Mouse (Mus musculus): ENCODE results near the gene Ppt2. TPM values are rescaled to one million over a fixed set of nuclear protein-coding genes. Genes with fewer than 3 reads are reported as not detected.
A peak's percentile ranks its signal among the peaks of the same experiment; 100 is the strongest.

Gene Ppt2
- total RNA-seq, 1 experiment from 2014 or later = 17.4 TPM

GRCm38 (mm10) chr17:34657271-34657670 is 29.0 kb upstream of the Ppt2 start:
- ATAC-seq (replicated peaks; ENCODE audit: low read depth, poor library complexity, severe bottlenecking) = no peak

GRCm38 (mm10) chr17:34656666-34657065 is 28.4 kb upstream of the Ppt2 start:
- ATAC-seq (replicated peaks; ENCODE audit: low read depth, poor library complexity, severe bottlenecking) = no peak

- no peak for ATAC-seq (replicated peaks; ENCODE audit: low read depth, poor library complexity, severe bottlenecking)
These were observed 27.3 kb upstream of the Ppt2 start for GRCm38 (mm10) chr17:34655581-34655991.

- no peak for ATAC-seq (replicated peaks; ENCODE audit: low read depth, poor library complexity, severe bottlenecking)
These were observed 26.9 kb upstream of the Ppt2 start for GRCm38 (mm10) chr17:34655160-34655559.

GRCm38 (mm10) chr17:34654392-34654791 is 26.1 kb upstream of the Ppt2 start:
- no peak for ATAC-seq (replicated peaks; ENCODE audit: low read depth, poor library complexity, severe bottlenecking)

GRCm38 (mm10) chr17:34653746-34654285 is 25.5 kb upstream of the Ppt2 start:
- ATAC-seq (replicated peaks; ENCODE audit: low read depth, poor library complexity, severe bottlenecking) = no peak

GRCm38 (mm10) chr17:34652985-34653384 is 24.7 kb upstream of the Ppt2 start:
- ATAC-seq (replicated peaks; ENCODE audit: low read depth, poor library complexity, severe bottlenecking) = no peak

GRCm38 (mm10) chr17:34652546-34652945 is 24.2 kb upstream of the Ppt2 start:
- no peak for ATAC-seq (replicated peaks; ENCODE audit: low read depth, poor library complexity, severe bottlenecking)

- no peak; the same call in 1 of the 2 replicates for ATAC-seq (replicated peaks; ENCODE audit: low read depth, poor library complexity, severe bottlenecking)
These were observed 23.4 kb upstream of the Ppt2 start for GRCm38 (mm10) chr17:34651507-34652221.

GRCm38 (mm10) chr17:34650781-34651180 is 22.5 kb upstream of the Ppt2 start:
- no peak for ATAC-seq (replicated peaks; ENCODE audit: low read depth, poor library complexity, severe bottlenecking)

- ATAC-seq (replicated peaks; ENCODE audit: low read depth, poor library complexity, severe bottlenecking) = no peak
These were observed 21.0 kb upstream of the Ppt2 start for GRCm38 (mm10) chr17:34649106-34649864.

GRCm38 (mm10) chr17:34648141-34648890 is 20.0 kb upstream of the Ppt2 start:
- no peak for ATAC-seq (replicated peaks; ENCODE audit: low read depth, poor library complexity, severe bottlenecking)

GRCm38 (mm10) chr17:34646906-34647787 is 18.8 kb upstream of the Ppt2 start, which contains the start of gene Atf6b:
Atf6b (plus strand) TSS chr17:34647146.
- ATAC-seq (replicated peaks; ENCODE audit: low read depth, poor library complexity, severe bottlenecking) = peak; percentile 87

- no peak for ATAC-seq (replicated peaks; ENCODE audit: low read depth, poor library complexity, severe bottlenecking)
These were observed 17.7 kb upstream of the Ppt2 start for GRCm38 (mm10) chr17:34645831-34646511.

GRCm38 (mm10) chr17:34645256-34645829 is 17.0 kb upstream of the Ppt2 start:
- no peak for ATAC-seq (replicated peaks; ENCODE audit: low read depth, poor library complexity, severe bottlenecking)

- peak; percentile 77 for ATAC-seq (replicated peaks; ENCODE audit: low read depth, poor library complexity, severe bottlenecking)
These were observed 16.3 kb upstream of the Ppt2 start, which contains the start of gene Fkbpl for GRCm38 (mm10) chr17:34644608-34645007. Fkbpl (plus strand) TSS chr17:34644764.

GRCm38 (mm10) chr17:34643944-34644343 is 15.6 kb upstream of the Ppt2 start:
- no peak for ATAC-seq (replicated peaks; ENCODE audit: low read depth, poor library complexity, severe bottlenecking)

- ATAC-seq (replicated peaks; ENCODE audit: low read depth, poor library complexity, severe bottlenecking) = no peak
These were observed 15.1 kb upstream of the Ppt2 start for GRCm38 (mm10) chr17:34643379-34643778.
